Mouse (Mus musculus) bone marrow, adult 2 months (tissue): Measurements from ENCODE around the gene Zfp746.

Source experiments
- CTCF ChIP-seq: fragments of 200-500 bp; IDR thresholded peaks from 2 replicates; pipeline ENCODE4 v1.5.1; 2011; ENCODE audit warnings: low read length, control low read depth; ENCODE audit not compliant: control insufficient read depth, insufficient read depth
- POLR2A ChIP-seq: fragments of 200-500 bp; IDR thresholded peaks from 2 replicates; pipeline ENCODE4 v1.6.1; 2011; ENCODE audit warnings: low read depth, mild to moderate bottlenecking, control low read depth, low read length, borderline replicate concordance; ENCODE audit not compliant: control insufficient read depth

- no peak for TF ChIP-seq CTCF
- TF ChIP-seq POLR2A = no peak
These were observed 21.9 kb downstream of the Zfp746 start for GRCm38 (mm10) chr6:48064451-48064850.
